Mouse (Mus musculus): ENCODE measurements around the gene Zyg11a.
"Not testable (repeated sequence)": the region's sequence is repeated elsewhere in the genome, so short reads cannot be mapped to it uniquely, and the experiment has no call there.

Zyg11a gene

GRCm38 (mm10) chr4:108143778-108144177 lies 74.1 kb downstream of the Zyg11a start:
- no peak for DNase-seq (ENCODE audit: low spot score)

DNA sequence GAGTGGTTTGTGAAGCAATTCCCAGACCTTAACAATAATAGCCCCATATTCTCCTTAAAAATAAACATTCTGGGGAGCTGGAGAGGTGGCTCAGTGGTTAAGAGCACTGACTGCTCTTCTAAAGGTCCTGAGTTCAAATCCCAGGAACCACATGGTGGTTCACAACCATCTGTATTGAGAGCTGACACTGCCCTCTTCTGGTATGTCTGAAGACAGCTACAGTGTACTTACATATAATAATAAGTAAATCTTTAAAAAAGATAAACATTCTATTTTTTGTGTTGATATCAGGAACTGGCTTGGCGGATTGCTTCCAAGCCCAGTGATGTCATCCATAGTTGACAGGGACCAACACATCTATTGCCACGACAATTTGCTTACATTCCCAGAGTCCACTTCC lies 74.7 kb downstream of the Zyg11a start:
- not testable (repeated sequence) for DNase-seq (ENCODE audit: low spot score)

DNA sequence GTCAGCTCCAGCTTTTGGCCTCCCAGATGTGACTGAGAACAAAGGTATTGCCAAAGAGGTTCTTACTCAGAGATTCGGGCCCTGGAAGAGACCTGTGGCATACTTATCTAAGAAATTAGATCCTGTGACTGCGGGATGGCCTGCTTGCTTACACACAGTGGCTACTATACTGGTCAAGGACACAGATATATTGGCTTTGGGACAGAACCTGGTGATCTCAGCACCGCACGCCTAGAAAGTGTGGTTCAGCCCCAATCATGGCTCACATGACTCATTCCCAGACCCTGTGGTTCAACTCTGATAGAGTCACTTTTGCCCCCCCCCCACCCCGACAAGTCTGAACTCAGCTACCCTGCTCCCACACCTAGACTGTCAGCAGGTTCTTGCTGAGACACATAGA lies 80.9 kb downstream of the Zyg11a start:
- DNase-seq (ENCODE audit: low spot score) = no peak
